Mouse (Mus musculus): ENCODE data around the gene Elavl4.

Elavl4 gene

DNA sequence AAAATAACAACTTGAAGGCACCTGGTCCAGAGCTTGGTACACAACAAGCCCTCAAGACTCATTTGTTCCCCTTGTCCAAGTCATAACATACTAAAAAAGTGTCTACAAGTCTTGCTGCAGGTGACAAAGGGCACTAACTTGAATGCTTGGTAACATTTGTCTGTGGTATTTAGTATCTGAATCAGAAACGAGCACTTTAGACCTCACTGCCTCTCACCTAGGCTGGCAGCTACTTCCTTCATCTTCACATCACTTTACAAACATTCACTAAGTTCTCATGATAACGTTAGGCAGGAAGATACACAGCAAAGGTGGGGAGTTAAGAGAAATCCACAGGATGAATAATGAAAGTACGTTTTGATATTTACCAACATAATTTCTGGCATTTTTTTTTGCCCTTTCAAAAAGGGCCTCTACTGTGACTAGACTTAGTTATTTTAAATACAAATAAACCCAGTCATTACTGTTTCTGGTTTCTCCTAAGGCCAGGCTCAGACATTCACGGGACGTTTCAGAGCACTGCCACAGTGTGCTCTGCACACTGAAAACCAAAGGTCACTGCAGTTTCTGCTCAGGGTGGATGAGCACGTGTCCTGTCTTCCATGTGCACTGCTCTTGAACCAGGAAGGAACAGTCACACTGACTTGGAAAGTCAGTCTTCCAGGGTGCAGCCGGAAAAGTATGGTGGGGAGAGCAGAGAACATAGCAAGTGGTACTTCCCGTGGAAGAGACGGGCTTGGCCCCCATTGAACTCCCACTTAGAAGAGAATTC lies 84.7 kb downstream of the Elavl4 start:
- DNase-seq (ENCODE audit: low spot score): no peak

DNA sequence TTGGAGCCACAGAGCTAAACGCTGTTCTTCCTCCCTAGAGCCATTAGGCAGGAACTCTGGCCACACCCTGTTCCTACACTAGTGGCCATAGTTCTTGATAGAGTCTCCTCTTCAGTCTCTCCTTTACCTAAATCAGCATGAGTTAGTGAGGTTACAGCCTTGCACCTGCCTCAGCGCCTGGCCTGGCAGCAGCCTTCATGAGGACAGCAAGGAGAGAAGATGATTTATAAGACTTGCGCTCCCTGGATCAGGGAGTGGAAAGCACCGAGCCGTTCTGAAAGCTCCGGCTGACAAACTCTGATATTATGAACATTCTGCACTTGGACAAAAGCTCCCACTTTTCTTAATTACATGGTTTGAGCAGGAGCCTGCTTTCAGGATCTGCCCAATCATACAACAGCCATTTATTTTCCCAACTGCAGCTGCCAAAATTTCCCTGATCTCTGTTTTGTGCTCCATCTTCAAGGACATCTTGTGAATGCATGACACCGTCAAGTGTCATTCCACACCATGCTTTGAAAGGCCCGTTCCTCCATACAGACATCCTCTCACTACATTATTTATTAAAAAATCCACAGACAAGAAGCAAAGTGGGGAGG lies 87.3 kb downstream of the Elavl4 start:
- no peak for DNase-seq (ENCODE audit: low spot score)

DNA sequence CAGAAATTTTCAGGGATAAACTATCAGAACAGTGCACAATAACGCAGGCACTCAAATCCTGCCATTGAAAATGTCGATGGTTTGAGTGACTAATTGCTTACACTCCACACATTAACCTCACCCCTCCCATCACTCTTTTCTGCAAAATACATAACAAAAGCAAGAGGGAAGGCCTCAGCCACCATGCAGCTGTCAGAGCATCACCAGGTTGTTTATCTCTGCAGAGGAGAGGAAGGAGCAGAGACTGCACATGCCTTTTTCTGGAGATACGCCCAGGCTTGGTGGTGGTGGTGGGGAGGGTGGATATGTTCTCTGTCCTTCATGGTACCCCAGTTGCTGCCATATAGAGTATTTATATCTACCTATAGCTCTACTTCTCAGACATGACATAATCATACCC lies 94.3 kb downstream of the Elavl4 start:
- DNase-seq (ENCODE audit: low spot score): no peak

DNA sequence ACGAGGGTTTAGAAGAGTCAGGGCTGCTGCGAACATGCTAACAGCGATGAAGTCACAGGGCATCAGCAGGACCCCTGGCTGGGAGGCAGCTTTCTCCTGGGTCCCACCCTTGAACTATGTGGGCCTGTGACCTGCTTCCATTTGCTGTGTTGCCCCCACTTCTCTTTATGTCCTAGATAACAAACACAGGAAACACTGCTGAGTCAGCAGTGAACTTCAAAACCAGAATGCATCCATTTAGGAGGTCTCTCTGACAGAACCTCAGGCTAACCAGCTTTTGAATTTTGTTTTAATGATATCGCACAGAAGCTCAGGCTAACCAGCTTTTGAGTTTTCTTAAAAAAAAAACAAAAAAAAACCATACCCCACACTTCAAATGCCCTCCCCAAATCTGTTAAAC lies 96.1 kb downstream of the Elavl4 start:
- DNase-seq (ENCODE audit: low spot score): no peak

- no peak for DNase-seq (ENCODE audit: low spot score)
These were observed 101.7 kb downstream of the Elavl4 start for GRCm38 (mm10) chr4:110250055-110250454.

GRCm38 (mm10) chr4:110242879-110243278 lies 108.8 kb downstream of the Elavl4 start:
- no peak for DNase-seq (ENCODE audit: low spot score)

GRCm38 (mm10) chr4:110234554-110234953 lies 117.2 kb downstream of the Elavl4 start:
- DNase-seq (ENCODE audit: low spot score): no peak

- DNase-seq (ENCODE audit: low spot score): no peak
These were observed 119.4 kb downstream of the Elavl4 start for GRCm38 (mm10) chr4:110232327-110232726.

DNA sequence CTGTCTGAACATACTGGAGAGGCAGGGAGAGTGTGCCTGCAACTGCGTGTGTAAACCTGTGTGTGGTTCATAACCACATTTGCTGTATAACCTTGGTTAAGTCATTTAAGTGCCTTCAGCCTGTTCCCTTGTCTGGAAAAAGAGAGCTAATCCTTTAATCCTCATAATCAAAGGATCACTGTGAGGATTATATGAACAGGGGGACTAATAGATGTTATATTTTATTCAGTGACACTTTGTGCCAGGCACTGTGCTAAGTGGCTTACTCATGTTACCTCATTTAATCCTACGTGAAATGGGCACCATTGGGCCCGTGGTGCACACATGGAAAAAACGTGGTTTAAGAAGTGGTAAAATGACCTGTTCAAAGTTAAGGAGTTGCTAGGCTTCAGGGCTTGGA lies 119.9 kb downstream of the Elavl4 start:
- DNase-seq (ENCODE audit: low spot score): no peak

DNA sequence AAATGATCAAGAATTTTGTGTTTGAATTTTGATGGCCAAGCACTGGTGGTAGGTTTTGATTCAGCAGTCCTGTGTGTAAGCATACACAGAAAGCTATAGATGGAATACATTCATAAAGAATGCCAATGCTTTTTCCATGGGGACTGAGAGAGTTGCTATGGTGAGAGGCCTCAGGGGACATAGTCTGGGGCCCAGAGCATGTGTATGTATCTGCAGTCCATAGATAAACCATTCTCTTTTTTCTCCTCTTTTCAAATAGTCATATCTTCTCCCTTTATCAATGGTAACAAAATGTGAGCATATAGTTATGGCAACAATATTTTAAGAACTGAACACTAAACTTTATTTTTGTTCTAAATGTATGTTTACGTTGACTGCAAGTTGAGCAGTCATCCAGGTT lies 122.1 kb downstream of the Elavl4 start:
- DNase-seq (ENCODE audit: low spot score): no peak

- DNase-seq (ENCODE audit: low spot score): no peak
These were observed 122.5 kb downstream of the Elavl4 start for GRCm38 (mm10) chr4:110229238-110229637.

DNA sequence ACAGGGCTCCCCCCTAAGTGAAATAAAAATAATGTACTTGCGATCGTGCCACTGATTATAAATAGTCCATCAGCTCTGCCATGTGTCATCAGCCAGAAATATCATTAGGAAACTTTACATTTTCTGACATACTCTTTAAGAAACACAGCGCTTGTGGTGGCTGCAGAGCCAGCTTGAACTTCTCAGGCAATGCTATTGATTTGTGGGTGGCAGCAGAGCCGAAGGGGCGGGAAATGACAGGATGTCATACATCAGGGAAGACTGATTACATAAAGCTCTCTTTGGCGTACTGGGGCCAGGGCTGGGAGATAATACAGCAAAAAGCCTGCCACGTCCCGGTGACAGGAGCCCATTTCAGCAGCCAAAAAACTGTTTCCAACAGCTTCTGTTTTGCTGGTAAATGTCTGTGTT lies 124.1 kb downstream of the Elavl4 start:
- no peak for DNase-seq (ENCODE audit: low spot score)

GRCm38 (mm10) chr4:110225492-110225891 lies 126.2 kb downstream of the Elavl4 start:
- DNase-seq (ENCODE audit: low spot score): no peak

DNA sequence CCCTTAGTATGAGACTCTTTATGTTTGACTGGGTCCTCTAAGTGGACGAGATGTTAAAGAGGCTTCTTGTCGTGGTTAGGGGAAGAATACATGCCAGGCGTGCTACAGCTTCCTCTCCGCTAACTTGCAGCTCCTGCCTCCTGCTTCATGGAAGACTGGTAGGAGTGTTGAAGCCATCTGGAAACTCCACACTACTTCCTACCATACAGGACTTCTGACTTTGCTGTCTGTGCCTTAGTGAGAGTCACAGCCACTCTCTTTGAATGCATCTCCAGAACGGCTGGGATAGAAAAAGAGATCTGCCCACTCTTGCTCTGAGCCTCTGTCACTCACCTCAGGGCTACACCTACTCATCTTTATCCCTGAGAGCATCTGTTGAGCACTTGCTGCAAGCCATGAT lies 132.9 kb downstream of the Elavl4 start:
- DNase-seq (ENCODE audit: low spot score): no peak

DNA sequence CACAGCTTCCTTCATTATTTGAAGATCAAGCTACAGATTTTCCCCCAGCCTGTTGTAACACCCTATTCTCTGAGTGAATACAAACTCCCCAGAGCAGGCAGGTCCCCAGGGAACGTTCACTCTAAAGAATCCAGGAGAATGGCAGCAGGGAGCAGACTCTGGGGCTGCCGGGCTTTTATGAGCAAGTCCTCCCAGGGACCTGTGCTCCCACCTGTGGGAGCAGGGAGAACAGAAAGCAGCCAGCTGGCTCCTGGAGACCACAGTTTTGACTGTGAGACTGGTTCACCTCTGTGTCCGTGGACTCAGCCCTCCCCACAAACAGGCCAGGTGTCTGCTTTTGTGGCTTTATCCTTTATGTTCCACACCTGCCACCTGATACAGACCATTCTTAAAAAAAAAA lies 134.2 kb downstream of the Elavl4 start:
- DNase-seq (ENCODE audit: low spot score): no peak

GRCm38 (mm10) chr4:110214543-110214942 lies 137.2 kb downstream of the Elavl4 start:
- no peak for DNase-seq (ENCODE audit: low spot score)

DNA sequence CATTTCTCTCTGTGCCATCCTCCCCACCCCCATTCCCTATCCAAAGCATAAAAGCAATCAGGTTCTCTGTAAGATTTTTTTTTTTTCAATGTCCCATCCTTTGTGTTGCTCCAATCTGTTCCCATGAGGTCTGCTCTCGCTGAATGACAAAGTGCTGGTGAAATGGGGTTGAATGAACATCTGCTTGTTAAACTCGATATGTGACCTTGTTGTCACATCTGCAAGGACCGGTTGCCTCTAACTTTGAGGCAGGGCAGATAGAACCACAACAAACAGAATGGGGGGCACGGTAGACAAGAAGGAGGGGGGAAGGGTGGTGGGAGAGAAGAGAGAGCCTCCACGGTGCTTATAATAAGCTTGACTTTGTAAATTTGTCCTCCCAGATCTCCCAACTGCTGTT lies 138.0 kb downstream of the Elavl4 start:
- DNase-seq (ENCODE audit: low spot score): no peak

- no peak for DNase-seq (ENCODE audit: low spot score)
These were observed 141.5 kb downstream of the Elavl4 start for GRCm38 (mm10) chr4:110210246-110210645.

DNA sequence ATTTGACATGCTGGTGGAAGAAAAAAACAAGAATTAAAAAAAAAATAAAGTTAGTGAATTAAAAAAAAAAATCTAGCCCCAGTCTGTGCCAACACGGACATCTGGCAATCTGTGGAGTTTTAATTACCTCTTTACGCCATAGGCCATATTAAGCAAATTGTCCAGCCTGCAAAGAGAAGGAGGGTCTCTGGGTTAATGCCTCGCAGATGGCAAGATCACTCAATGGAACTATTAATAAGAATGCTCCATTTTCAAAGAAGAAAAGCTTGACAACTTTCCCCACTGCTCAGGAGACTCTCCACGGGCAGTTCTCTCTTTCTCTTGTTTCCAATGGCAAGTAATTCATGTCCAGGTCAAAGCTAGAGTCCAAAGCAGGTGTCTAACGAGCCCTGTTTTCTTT lies 142.1 kb downstream of the Elavl4 start:
- DNase-seq (ENCODE audit: low spot score): no peak

DNA sequence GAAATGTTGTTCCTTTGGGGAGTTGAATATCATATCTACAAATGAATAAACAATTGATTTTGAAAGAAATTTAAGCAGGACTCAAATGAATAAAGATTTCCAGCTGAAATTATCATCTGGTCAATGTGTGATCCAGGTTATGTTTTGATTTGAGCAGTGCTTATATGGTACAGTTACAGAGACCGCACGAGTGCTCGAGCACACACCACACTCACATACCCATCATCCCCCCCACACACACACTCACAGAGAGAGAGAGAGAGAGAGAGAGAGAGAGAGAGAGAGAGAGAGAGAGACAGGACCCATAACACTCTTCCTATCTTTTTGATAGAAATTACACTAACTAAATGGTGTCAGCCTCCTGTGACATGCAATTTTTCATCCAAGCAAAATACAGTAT lies 150.0 kb downstream of the Elavl4 start:
- no peak for DNase-seq (ENCODE audit: low spot score)

- DNase-seq (ENCODE audit: low spot score): no peak
These were observed 151.8 kb downstream of the Elavl4 start for GRCm38 (mm10) chr4:110199897-110200296.

GRCm38 (mm10) chr4:110198600-110198999 lies 153.1 kb downstream of the Elavl4 start:
- DNase-seq (ENCODE audit: low spot score): no peak

DNA sequence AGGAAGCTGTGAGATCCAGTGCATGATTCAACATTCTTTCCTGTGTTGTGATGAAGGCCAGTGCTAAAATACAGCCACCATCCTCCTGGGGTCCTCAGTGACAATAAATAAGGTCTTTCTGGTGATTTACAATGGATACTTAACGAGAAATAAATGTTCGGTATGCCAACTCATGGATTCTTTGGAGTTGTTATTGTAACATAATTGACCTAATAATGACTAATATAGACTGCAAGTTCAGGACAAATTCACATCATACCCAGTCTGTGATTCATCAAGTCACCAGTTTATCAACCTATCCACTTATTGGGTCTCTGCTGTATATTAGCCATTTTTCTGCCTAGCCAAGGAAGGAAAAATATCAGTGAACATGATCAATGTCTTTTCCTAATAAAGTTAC lies 174.4 kb downstream of the Elavl4 start:
- no peak for DNase-seq (ENCODE audit: low spot score)

- DNase-seq (ENCODE audit: low spot score): no peak
These were observed 179.7 kb downstream of the Elavl4 start for GRCm38 (mm10) chr4:110172028-110172427.

Measured in ovary, postnatal 14 days (tissue).